Mouse (Mus musculus) common myeloid progenitor, adult 5-6 weeks (primary cell): ENCODE measurements at regions not wholly inside any gene's neighbourhood (a gene's known extent, or its start where the extent isn't known, plus 50 kb on each side); places are given as distances from the start of the nearest gene placed in this dataset.

Experiments
- ATAC-seq: replicated peaks from 2 replicates; pipeline ENCODE4 v1.8.0; 2016; ENCODE audit warnings: low read depth, mild to moderate bottlenecking, moderate TSS enrichment, inconsistent platforms; ENCODE audit not compliant: poor library complexity, severe bottlenecking

- no peak for ATAC-seq
Observed at GRCm38 (mm10) chr13:60355707-60356490, 178.7 kb upstream of the Gas1 start.

GRCm38 (mm10) chr13:60358408-60359060 lies 181.4 kb upstream of the Gas1 start:
- no peak for ATAC-seq

- no peak for ATAC-seq
Observed at GRCm38 (mm10) chr13:60364778-60365672, 187.9 kb upstream of the Gas1 start.

GRCm38 (mm10) chr13:60369216-60369615 lies 192.1 kb upstream of the Gas1 start:
- no peak for ATAC-seq

- no peak for ATAC-seq
Observed at GRCm38 (mm10) chr13:60371656-60372055, 194.5 kb upstream of the Gas1 start.

GRCm38 (mm10) chr13:60376705-60377104 lies 199.5 kb upstream of the Gas1 start:
- no peak for ATAC-seq

GRCm38 (mm10) chr13:60382855-60383254 lies 205.7 kb upstream of the Gas1 start:
- ATAC-seq: no peak

GRCm38 (mm10) chr13:60398836-60399235 lies 202.9 kb upstream of the Dapk1 start:
- no peak for ATAC-seq

- ATAC-seq: no peak
Observed at GRCm38 (mm10) chr13:60400764-60401487, 200.8 kb upstream of the Dapk1 start.

GRCm38 (mm10) chr13:60403471-60403870 lies 198.3 kb upstream of the Dapk1 start:
- no peak for ATAC-seq

GRCm38 (mm10) chr13:60407344-60407743 lies 194.4 kb upstream of the Dapk1 start:
- no peak for ATAC-seq

- ATAC-seq: no peak
Observed at GRCm38 (mm10) chr13:60409706-60410502, 191.8 kb upstream of the Dapk1 start.

GRCm38 (mm10) chr13:60416024-60416423 lies 185.7 kb upstream of the Dapk1 start:
- no peak for ATAC-seq

GRCm38 (mm10) chr13:60417015-60417414 lies 184.7 kb upstream of the Dapk1 start:
- ATAC-seq: no peak

GRCm38 (mm10) chr13:60417436-60418158 lies 184.2 kb upstream of the Dapk1 start:
- no peak for ATAC-seq

GRCm38 (mm10) chr13:60420386-60420785 lies 181.4 kb upstream of the Dapk1 start:
- ATAC-seq: no peak

- no peak for ATAC-seq
Observed at GRCm38 (mm10) chr13:60420842-60421696, 180.7 kb upstream of the Dapk1 start.

GRCm38 (mm10) chr13:60424267-60424666 lies 177.5 kb upstream of the Dapk1 start:
- ATAC-seq: no peak
